Mouse (Mus musculus): ENCODE measurements around the gene Vwa1.
"Not testable (repeated sequence)": the region's sequence is repeated elsewhere in the genome, so short reads cannot be mapped to it uniquely, and the experiment has no call there.

Gene Vwa1

DNA sequence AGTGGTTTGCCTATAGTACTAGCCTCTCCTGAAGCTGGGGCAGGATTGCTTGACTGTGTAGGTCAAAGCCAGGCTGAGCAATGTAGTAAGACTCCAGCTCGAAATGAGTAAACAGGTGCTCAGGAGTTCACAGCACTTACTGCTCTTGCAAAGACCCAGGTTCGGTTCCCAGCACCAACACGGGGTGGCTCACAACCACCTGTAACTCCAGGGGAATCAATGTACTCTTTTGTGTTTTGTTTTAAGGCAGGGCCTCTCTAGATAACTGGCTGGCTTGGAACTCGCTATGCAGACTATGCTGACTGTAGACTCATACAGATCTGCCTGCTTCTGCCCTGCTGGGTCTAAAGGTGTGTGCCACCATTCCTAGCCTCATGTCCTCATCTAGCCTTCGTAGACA is 31.8 kb downstream of the Vwa1 start:
- no peak for DNase-seq

DNA sequence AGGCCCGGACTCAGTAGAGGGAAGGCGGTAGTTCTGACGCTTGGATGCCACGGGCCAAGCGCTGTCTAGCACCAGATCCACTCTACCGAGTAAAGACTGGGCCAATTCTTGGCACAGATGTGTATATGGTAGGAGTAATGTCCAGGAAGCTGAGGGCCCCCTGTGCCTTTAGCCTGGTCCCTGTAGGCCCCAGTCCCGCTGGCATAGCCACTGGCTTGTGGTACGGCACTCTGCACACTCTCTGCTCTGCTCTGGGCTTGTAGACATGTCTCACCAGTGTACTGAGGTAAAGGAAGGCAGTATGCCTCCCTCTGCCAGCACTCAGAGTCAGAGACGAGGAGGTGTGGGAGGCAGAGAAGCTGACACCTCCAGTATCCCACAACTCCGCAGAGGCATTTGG is 33.8 kb downstream of the Vwa1 start:
- not testable (repeated sequence) for DNase-seq

DNA sequence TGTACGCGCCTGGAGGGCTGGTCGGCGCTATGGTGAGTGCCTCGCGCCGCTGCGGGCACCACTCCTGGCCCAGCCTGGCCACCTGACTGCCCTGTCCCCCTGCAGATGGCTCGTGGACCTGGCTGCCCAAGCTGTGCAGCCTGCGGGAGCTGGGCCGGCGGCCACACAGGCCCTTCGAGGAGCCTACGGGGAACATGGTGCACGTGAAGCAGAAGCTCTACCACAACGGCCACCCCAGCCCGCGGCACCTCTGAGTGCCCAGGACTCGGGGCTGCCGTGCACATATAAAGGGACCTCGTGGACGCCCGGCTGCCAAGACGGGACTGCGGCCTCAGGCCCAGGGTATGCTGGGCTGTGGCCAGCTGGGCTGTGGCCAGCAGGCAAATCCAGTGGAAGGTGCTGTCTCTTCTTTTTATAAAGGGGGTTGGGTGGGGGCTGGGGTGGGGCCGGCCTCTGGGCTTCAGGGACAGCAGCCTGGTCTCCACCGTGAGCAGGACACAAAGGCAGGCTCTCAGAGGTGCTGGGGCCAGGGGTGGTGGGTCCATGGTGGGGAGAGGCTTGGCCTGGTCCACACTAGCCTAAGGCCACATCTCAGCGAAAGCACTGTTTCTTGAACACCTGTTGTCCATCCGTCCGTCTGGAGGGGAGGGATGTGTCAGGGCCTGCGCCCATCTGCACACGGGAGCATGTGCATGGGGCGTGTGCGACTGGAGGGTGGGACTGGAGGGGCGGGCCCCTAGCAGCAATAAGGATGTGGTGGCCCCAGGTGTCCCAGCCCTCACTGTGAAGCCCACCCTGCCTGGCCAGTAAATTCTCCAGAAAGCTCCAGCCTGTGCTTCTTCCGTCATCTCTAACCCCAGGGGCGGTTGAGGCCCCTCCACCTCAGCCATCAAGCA is 34.5 kb downstream of the Vwa1 start:
- DNase-seq = peak; percentile 21

DNA sequence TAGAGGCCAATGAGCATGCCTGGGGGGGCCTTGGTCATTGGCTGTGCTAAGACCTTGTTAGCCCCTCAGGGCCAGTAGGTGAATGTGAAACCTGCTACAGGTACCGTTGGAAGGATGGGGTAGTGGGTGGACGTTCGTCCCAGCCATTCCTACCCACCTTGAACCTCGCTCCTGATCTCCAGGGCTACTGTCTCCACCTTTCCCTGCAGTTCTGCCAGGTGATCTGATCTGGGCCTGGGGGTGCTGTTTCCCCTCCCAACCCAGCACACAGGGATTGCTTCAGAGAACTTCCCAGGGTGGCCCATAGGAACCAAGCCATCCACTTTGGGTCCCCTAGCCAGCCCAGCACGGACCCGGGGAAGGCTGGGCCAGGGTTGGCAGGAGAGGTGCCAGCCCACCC is 35.3 kb downstream of the Vwa1 start:
- DNase-seq = no peak

DNA sequence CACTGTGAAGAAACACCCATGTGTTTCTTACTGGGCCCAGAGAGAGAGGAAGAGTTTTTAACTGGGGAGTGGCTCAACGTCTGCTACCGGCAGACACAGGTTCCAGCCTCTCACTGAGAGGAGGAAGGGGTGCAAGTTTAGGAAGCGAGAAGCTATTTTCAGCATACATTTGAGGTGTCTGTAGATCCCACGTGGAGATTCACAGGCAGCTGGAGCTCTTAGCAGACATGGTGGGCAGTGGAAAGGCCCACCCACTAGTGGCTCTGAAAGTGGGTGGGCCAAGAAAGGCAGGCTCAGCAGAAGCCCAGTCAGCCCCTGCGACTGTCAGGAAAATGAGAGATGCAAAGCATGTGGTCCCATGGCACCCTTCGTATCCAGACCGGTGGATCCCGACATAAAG is 36.2 kb downstream of the Vwa1 start:
- no peak for DNase-seq

DNA sequence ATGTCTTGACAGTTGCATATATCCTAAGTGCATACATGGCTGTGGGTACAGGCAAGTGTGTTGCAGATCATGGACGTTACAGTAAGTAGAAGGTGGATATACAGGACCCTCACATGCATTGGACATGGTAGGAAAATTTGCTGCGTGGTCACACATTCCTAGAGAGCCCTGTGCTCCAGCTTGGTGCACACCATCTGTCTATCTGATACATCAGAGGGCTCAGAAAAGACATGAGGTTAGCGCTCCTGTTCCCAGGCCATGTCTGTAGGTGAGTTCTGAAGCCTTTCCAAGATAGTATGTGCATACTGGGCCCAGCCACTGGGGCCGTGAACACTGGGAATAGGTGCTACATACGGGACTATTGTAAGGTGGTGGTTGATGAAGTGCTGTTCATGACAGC is 38.1 kb downstream of the Vwa1 start:
- no peak for DNase-seq

DNA sequence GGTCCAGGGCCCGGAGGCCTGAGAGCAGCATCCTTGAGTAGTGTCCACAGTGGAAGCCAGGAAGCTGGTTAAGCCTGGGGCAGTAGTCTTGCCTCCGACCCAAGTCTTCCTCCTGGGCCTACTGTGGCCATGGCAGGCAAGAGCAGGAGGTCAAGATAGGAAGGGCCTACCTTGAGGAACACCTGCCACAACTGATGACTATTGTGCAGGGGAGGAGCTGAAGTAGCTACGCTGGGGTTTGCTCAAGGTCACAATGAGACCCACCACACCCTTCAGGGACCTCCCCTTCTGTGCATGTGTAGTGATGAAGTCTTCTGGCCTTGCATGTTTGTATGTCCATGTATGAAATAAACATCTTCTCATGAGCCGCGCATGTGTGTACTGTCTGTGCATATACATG is 38.7 kb downstream of the Vwa1 start:
- DNase-seq = no peak

DNA sequence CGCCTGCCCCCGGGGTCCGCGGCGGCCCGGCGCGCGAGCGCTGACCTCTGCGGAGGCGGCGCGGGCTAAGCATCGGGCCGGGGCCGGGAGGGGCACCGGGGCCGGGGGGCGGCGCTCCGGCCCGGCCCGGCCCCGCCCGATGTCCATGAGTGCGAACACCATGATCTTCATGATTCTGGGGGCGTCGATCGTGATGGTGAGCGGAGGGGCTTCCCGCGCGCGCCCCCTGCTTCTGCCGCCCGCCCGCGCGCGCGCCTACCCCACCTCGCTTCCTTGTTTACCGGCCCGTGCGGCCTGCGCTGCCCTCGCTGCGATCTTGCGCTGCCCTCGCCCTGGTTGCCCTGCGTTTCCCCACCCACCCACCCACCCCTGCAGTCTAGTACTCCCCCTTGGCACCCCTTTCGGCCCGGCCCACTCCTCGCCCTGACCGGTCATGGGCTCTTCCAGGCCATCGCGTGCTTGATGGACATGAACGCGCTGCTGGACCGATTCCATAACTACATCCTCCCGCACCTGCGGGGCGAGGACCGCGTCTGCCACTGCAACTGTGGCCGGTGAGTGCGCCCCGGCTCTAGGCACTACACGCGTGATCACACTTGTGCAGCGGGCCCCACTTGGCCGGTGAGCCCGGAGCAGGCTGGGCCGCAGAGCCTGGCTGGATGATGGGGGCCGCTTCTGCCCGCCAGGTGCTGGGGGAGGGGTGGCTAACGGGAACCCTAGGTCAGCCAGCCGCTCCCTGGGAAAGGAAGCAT is 39.4 kb downstream of the Vwa1 start:
- peak; percentile 35 for DNase-seq

DNA sequence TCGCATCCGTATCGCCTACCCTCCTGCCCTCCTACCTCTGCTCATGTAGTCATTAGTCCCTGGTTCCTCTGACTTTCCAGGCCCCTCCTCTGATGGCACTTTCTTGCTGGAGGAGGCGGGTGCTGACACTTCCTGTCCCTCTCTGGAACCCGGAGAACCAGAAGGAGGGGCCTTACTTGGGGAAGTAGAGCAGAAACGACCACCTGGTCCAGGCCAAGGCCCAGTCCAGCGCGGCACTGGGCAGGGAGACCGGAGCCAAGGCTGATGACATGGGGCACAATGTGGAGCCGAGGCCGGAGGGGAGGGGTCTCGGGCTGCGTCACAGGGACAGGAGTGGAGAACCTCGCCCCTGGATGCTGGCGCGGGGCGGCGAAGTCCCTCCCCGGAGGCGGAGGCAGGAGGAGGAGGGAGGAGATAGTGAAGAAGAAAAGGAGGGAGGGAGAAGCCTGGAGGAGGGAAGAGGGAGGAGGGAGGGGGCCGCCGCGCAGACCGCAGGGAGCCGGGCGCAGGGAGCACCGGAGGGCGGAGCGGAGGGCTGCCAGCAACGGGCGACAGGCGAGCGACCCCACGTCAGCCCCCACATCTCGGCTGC is 40.1 kb downstream of the Vwa1 start, which contains the start of gene Tmem240:
Tmem240 (plus strand) TSS at position 451 of the 592 bp plus-strand sequence.
- peak; percentile 75 for DNase-seq

DNA sequence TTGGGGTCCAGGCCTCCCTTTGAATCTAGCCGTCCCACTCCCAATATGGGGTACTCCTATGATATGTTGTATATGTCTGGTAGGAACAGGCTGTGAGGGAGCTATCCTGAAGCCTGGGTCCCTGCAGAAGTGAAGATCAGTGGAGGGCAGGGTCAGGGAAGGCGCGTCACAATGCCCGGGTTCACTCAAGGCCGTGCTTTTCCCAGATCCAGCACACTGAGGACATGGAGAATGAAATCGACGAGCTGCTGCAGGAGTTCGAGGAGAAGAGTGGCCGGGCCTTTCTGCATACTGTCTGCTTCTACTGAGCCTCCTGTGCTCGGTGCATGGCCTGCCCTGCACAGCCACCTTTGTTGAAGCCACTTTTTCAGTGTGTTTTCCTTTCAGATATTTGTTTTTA is 41.2 kb downstream of the Vwa1 start:
- DNase-seq = no peak

DNA sequence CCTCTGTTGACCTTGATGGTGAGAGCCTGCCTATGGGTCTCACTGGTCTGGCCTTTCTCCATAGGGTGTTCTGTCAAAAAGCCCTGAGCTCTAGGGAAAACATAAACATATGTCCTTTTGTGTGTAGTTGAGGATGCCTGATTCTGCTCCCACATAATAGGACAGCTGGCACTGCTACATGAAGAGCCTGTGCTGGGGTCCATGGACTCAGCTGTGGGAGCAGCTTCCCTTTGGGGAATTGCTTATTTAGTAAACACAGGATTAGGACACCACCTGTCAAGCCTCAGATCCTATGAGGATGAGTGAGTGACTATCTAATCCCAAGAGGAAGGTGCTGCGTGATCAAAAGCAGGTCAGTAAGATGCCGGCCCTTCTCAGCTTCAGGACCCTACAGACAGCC is 46.5 kb downstream of the Vwa1 start:
- DNase-seq = no peak

DNA sequence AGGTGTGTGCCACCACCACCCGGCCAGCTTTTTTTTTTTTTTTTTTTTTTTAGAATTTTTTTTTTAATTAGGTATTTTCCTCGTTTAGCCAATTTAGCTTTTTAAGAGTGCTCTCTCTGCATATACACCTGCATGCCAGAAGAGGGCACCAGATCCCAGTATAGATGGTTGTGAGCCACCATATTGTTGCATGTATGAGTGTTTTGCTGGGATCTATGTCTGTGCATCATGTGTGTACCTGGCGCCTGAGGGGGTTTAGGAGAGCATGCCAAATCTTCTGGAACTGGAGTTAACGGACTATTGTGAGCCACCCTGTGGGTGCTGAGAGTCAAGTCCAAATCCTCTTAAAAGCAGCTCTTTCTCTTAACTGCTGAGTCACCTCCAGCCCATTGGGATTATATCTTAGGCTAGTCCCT is 52.8 kb downstream of the Vwa1 start:
- DNase-seq = peak; percentile 53

Data from kidney, adult 9 months (tissue).